Mouse (Mus musculus): Measurements from ENCODE around the gene Cdc37l1. TPM values are rescaled to one million over a fixed set of nuclear protein-coding genes. Genes with fewer than 3 reads are reported as not detected.
A peak's percentile ranks its signal among the peaks of the same experiment; 100 is the strongest.

Cdc37l1 gene
- polyA plus RNA-seq, 1 experiment from 2014 or later, result 47.4 TPM

DNA sequence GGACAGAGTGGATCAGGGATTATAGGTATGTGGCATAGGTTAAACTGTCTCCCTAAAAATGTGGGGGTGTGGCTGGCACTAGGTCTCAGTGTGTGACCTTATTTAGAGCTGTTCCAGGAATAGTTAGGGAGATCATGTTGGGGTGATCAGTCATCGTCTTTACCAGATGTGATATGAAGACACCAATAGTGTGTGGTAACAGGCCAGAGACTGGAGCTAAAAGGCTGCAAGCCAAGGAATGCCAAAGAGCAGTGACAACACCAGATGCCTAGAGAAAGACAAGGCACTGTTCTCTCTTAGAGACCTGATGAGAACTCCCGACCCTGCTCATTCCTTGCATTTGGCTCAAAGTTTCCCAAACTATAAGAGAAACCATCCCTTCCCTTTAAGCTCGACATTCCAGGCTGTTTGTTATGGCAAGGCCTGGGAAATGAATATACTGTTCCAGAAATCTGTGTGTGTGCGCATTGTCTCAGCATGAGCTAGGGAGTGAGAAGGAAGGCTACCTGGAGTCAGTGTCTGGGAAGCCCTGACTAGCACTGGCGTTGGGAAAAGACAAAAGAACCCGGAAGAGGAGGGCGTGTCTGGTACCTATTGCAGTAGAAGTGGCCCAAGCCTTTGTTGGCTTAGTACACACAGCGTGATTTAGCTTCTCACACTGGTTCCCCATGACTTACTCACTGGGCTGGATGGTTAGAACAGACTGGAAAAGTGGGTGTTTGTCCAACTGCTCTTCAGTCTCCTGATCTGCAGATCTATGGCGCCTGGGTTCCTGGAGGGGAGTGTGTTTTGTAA is 60.2 kb downstream of the Cdc37l1 start:
- Histone ChIP-seq H3K27ac (no peak overlapping the region), H3K27me3 (peaks cover 8% of the 10 kb centered on the region; the same call in 1 of the 2 replicates), H3K4me2 (no peak overlapping the region), H3K4me1 (peaks cover 12% of the 10 kb centered on the region), H3K9me3 (replicated peaks) (no peaks in the 10 kb centered on the region), H3K9ac (no peak overlapping the region), H3K36me3 (ENCODE audit: poor library complexity, severe bottlenecking) (no peaks in the 10 kb centered on the region), H3K4me3 (no peak overlapping the region)
- 79% methylated on average over 9 of the region's 9 CpGs for WGBS
- no peak for ATAC-seq

DNA sequence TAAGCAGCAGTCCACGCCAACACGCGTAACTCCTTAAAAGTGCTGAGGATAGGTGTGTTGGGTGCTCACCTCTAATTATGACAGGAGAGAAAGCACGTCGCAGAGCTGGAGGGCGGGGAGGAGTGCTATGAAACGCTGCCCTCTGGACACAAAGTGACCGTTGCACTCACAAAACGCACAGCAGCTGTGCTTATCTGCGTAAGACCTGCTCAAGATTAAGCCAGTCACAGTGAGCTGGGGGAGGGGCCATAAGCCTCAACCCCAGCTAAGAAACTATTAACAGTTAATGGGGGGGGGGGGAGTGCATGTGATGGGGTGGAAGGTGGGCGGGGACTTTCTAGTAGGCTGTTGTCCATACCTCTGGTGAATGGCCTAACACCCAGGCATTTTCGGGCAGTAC is 62.6 kb downstream of the Cdc37l1 start:
- Histone ChIP-seq H3K4me2 (no peak overlapping the region), H3K4me1 (no peaks in the 10 kb centered on the region), H3K9me3 (replicated peaks) (no peaks in the 10 kb centered on the region), H3K36me3 (ENCODE audit: poor library complexity, severe bottlenecking) (no peaks in the 10 kb centered on the region), H3K4me3 (no peak overlapping the region), H3K27ac (no peak overlapping the region), H3K27me3 (peaks cover 8% of the 10 kb centered on the region; the same call in 1 of the 2 replicates), H3K9ac (no peak overlapping the region)
- WGBS, result 91% methylated on average over 12 of the region's 12 CpGs
- no peak for ATAC-seq

DNA sequence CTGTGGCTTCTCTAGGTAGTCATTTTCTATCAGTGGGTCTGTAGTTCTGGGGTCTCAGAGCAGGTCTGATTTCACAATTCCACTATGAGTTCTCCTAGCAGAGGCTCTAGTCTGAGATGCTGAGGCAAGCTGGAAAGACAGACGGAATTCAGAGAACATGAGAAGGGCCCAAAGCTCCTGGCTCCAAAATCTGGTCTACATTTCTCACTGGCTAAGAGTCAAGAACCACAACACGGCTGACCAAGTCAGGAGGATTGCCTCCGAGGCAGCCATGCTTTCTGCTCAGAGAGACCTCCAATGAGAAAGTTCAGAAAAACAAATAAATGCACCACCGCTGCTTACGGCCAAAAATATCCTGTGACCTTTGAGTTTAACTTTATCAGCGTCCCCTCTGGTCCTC is 64.4 kb downstream of the Cdc37l1 start:
- no peaks in the 10 kb centered on the region for H3K4me1 ChIP-seq
- WGBS, result 82% methylated on average over 6 of the region's 6 CpGs
- no peak overlapping the region for H3K4me2 ChIP-seq
- no peaks in the 10 kb centered on the region for H3K27me3 ChIP-seq
- no peaks in the 10 kb centered on the region for H3K36me3 ChIP-seq (ENCODE audit: poor library complexity, severe bottlenecking)
- H3K27ac ChIP-seq, result no peak overlapping the region
- H3K9ac ChIP-seq, result no peak overlapping the region
- H3K9me3 ChIP-seq (replicated peaks), result no peaks in the 10 kb centered on the region
- no peak for ATAC-seq
- no peak overlapping the region for H3K4me3 ChIP-seq

DNA sequence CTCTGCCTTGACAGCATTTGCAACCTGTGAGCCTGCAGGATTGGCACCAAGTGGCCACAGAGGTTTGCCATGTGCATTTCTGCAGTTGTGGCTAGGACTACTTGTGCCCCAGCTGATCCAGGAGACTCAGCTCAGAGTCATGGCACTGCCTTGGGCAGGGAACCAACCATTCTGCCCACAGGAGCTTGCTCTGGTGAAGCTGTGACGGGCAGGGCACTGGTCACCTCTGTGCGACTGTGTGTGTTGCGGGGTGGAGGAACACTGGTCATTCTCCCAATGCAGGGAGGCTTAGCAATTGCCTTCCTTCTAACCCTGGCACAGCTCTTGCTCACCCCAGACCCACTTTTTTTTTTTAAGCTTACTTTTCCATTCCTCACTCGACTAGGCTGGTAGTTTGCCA is 65.3 kb downstream of the Cdc37l1 start:
- ATAC-seq, result no peak
- H3K27me3 ChIP-seq, result no peaks in the 10 kb centered on the region
- 79% methylated on average over 4 of the region's 4 CpGs for WGBS
- no peaks in the 10 kb centered on the region for H3K4me1 ChIP-seq
- H3K9ac ChIP-seq, result no peak overlapping the region
- no peaks in the 10 kb centered on the region for H3K36me3 ChIP-seq (ENCODE audit: poor library complexity, severe bottlenecking)
- H3K4me3 ChIP-seq, result no peak overlapping the region
- H3K4me2 ChIP-seq, result no peak overlapping the region
- H3K9me3 ChIP-seq (replicated peaks), result no peaks in the 10 kb centered on the region
- H3K27ac ChIP-seq, result no peak overlapping the region

DNA sequence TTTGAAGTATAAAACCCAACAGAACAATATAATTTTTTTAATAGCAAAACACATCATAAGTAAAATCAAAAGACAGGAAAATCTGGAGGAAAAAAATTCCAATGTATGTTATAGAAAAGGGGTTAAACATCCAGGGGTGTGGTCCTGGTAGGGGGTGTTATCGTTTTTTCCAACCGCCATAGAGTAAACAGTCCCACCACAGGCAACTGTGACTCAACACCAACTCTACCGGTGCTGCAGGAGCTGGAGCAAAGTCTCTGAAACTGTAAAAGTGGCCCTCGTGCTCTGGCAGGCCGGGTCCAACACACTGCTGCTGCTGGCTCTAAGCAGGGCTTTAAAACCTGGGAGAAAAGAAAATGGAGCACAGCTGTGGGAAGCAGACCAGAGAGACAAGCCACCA is 68.6 kb downstream of the Cdc37l1 start:
- no peak overlapping the region for H3K4me3 ChIP-seq
- WGBS, result 96% methylated on average over 5 of the region's 5 CpGs
- no peak overlapping the region for H3K4me2 ChIP-seq
- no peaks in the 10 kb centered on the region for H3K9me3 ChIP-seq (replicated peaks)
- no peaks in the 10 kb centered on the region for H3K27me3 ChIP-seq
- no peak for ATAC-seq
- no peaks in the 10 kb centered on the region for H3K4me1 ChIP-seq
- H3K9ac ChIP-seq, result no peak overlapping the region
- no peak overlapping the region for H3K27ac ChIP-seq
- no peaks in the 10 kb centered on the region for H3K36me3 ChIP-seq (ENCODE audit: poor library complexity, severe bottlenecking)

DNA sequence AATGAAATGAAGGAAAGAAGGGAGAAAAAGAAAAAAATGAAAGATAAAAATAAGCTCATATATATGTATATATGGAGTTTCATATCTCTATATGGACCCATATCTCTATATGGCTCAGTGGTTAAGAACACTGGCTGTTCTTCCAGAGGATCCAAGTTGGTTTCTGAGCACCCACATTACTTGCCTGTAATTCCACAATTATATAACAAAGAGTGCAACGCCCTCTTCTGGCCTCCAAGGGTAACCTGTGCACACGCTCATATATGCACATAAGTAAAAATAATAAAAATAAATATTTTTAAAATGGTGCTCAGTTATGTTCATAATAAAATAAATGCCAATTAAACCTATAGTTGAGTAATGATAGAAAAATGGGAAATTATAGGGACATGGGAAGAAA is 69.5 kb downstream of the Cdc37l1 start:
- Histone ChIP-seq H3K9ac (no peak overlapping the region), H3K4me1 (no peaks in the 10 kb centered on the region), H3K27me3 (no peaks in the 10 kb centered on the region), H3K9me3 (replicated peaks) (no peaks in the 10 kb centered on the region), H3K27ac (no peak overlapping the region), H3K36me3 (ENCODE audit: poor library complexity, severe bottlenecking) (no peaks in the 10 kb centered on the region), H3K4me3 (no peak overlapping the region), H3K4me2 (no peak overlapping the region)
- WGBS, result 82% methylated on average over 2 of the region's 2 CpGs
- ATAC-seq, result no peak

DNA sequence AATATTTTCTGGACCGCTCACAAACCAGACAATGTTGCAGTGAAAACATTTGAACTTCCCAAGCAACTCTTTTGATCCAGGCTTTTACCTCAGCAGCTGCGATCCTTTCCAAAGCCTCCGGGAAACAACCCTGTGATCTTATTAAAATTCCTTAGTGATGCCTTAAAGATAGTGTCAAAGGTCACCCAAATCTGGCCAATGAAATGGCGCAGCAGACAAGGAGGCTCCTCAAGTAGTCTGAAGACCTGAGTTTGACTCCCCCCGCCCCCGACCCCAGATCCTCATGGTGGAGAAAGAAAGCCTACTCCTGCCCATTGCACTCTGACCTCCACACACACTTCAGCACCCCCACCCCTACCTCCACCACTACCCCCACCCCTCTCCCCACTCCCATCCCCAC is 70.1 kb downstream of the Cdc37l1 start:
- Histone ChIP-seq H3K9ac (no peak overlapping the region), H3K27ac (no peak overlapping the region), H3K9me3 (replicated peaks) (no peaks in the 10 kb centered on the region), H3K4me2 (no peak overlapping the region), H3K4me1 (no peaks in the 10 kb centered on the region), H3K27me3 (no peaks in the 10 kb centered on the region), H3K36me3 (ENCODE audit: poor library complexity, severe bottlenecking) (no peaks in the 10 kb centered on the region), H3K4me3 (no peak overlapping the region)
- ATAC-seq, result no peak
- 13% methylated on average over 6 of the region's 6 CpGs for WGBS

DNA sequence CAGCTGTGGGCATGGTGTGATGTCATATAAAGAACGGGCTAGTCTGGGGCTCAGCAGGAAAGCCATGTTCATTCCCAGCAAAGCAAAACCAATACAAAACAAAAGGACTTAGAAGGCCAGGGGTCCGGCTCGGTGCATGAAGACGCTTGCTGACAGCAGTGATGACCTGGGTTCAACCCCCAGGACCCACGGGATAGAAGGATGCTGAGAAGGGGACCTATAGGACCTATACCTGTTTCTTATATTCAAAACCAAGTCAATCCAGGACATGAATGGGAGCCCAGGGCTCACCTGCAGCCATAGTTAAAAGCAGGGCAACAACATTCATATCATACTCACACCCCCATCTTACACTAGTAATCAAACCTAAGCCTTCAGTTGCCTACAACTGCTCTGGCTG is 72.9 kb downstream of the Cdc37l1 start:
- Histone ChIP-seq H3K4me2 (no peak overlapping the region), H3K36me3 (ENCODE audit: poor library complexity, severe bottlenecking) (no peaks in the 10 kb centered on the region), H3K4me1 (0 out of 2 replicates have a peak, but pooled peaks cover 4% of the 10 kb centered on the region), H3K9ac (no peak overlapping the region), H3K4me3 (no peak overlapping the region), H3K27ac (no peak overlapping the region), H3K9me3 (replicated peaks) (no peaks in the 10 kb centered on the region), H3K27me3 (no peaks in the 10 kb centered on the region)
- no peak for ATAC-seq
- WGBS, result 75% methylated on average over 5 of the region's 5 CpGs

DNA sequence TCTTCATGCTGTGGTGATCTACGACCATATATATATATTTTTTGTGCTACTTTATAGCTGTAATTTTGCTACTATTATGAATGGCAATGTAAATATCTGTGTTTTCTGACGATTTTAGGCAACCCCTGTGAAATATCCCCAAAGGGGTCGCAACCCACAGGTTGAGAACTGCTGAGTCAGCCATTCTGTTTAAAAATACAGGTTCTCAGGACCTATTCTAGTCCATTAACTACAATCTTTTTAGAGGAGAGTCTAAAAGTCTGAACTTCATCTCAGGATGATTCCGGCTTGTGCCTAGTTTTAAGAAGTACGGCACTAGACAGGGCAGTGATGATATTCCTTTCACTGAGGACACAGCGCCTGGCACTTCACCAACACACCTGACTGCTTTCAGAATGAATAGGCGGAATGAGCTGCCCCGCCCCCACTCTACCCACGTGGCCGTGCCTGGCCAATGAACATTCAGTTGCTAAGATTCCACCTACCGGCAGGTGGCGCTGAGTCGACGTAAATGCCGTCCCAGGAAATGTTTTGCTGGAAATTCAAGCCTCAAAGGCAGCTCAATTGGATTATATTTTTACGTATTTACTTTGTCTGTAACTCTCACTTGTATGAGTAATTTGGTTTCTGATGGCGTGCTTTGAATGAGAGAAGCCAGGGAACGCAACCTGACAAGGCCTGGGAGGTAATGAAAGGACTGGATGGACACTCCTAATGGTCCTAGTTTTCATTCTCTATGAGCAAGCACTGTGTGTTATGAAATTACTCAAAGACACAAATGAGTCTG is 73.6 kb downstream of the Cdc37l1 start:
- H3K4me3 ChIP-seq, result peak overlapping the region; percentile 13; the same call in 1 of the 2 replicates
- no peak overlapping the region for H3K9ac ChIP-seq
- H3K4me2 ChIP-seq, result peak overlapping the region; percentile 47

DNA sequence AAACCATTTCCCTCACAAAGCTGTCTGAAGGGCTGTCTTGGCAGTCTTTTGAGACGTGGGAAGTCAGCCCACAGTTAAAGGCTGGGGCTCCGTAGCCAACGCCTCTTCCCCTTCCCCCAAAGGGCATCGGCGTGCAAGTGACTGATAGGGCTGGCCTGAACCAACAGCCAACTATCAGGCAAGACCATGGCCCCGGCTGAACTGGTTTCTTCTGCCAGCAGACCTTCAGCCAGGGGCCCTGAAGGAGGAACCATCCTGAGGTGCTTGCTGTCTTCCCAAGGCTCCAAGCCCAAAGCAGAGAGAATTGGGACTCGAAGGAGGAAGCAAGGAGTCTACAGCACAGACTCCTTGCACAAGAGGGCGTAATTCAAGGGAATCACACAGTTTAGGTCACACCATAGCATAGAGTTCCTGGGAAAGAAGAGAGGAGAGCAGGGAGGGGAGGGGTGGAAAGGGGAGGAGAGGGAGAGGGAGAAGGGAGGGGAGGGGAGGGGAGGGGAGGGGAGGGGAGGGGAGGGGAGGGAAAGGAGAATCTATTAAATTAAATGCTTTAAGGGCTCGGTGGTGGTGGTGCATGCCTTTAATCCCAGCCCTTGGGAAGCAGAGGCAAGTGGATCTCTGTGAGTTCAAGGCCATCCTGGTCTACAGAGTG is 74.4 kb downstream of the Cdc37l1 start:
- Histone ChIP-seq H3K27me3 (no peaks in the 10 kb centered on the region), H3K4me3 (no peak overlapping the region), H3K27ac (no peak overlapping the region), H3K4me2 (peak overlapping the region; percentile 47; the same call in 1 of the 2 replicates), H3K9ac (no peak overlapping the region), H3K9me3 (replicated peaks) (no peaks in the 10 kb centered on the region), H3K4me1 (0 out of 2 replicates have a peak, but pooled peaks cover 4% of the 10 kb centered on the region), H3K36me3 (ENCODE audit: poor library complexity, severe bottlenecking) (no peaks in the 10 kb centered on the region)
- peak; percentile 25 for ATAC-seq
- 59% methylated on average over 9 of the region's 9 CpGs for WGBS

More for the DNA sequence above, 73.6 kb downstream of the Cdc37l1 start:
- WGBS, result 15% methylated on average over 18 of the region's 18 CpGs
- Histone ChIP-seq H3K27me3 (no peaks in the 10 kb centered on the region), H3K27ac (no peak overlapping the region), H3K9me3 (replicated peaks) (no peaks in the 10 kb centered on the region), H3K4me1 (0 out of 2 replicates have a peak, but pooled peaks cover 4% of the 10 kb centered on the region), H3K36me3 (ENCODE audit: poor library complexity, severe bottlenecking) (no peaks in the 10 kb centered on the region)
- ATAC-seq, result peak; percentile 85

DNA sequence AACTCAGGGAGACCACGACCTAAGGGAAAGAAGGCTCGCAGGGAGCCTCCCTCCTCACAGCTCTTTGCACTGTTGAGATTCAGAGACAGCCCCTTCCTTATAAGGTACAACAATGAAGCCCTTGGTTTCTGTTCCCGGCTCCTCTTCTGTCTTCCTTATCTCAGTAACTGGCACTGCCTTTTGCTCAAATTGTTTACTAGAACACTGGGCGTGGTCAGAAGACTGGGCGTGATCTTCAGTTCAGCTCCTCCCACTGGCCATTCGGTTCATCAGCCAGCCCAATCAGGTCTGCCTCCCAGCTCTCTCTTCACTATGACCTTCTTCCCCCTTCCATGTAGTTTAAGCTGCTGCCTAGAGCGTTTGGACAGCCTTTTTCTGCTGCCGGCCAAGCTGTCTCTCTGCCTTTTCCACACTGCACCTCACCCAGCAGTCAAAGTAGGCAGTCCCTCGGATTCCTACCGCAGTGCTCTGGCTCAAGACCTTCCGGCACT is 76.9 kb downstream of the Cdc37l1 start:
- no peaks in the 10 kb centered on the region for H3K36me3 ChIP-seq (ENCODE audit: poor library complexity, severe bottlenecking)
- no peaks in the 10 kb centered on the region for H3K27me3 ChIP-seq
- no peak overlapping the region for H3K4me3 ChIP-seq
- no peak for ATAC-seq
- H3K9ac ChIP-seq, result peak overlapping the region; percentile 38; the same call in 1 of the 2 replicates
- peak overlapping the region; percentile 27 for H3K4me2 ChIP-seq
- no peaks in the 10 kb centered on the region for H3K9me3 ChIP-seq (replicated peaks)
- 16% methylated on average over 11 of the region's 11 CpGs for WGBS
- H3K27ac ChIP-seq, result no peak overlapping the region
- H3K4me1 ChIP-seq, result 0 out of 2 replicates have a peak, but pooled peaks cover 4% of the 10 kb centered on the region

DNA sequence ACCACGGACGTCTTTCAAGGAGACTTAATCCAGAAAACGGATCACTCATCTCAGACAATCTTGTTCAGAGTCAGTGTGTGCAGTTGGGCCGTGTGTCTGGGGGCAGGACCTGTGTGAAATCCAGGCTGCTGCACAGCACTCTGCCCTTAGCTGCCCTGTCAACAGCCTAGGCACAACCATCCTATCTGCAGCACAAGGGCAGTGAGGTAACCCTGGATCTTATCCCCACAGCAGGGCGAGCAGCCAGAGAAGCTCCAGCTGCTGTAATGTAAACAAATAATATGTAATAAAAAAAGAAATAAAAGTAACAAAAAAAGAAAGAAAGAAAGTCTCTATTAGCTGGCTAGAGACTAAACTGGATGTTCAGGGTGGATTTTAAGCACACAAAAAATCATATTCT is 79.0 kb downstream of the Cdc37l1 start:
- H3K36me3 ChIP-seq (ENCODE audit: poor library complexity, severe bottlenecking), result no peaks in the 10 kb centered on the region
- H3K27me3 ChIP-seq, result no peaks in the 10 kb centered on the region
- no peak for ATAC-seq
- H3K4me2 ChIP-seq, result no peak overlapping the region
- no peak overlapping the region for H3K27ac ChIP-seq
- H3K4me3 ChIP-seq, result no peak overlapping the region
- H3K9me3 ChIP-seq (replicated peaks), result no peaks in the 10 kb centered on the region
- H3K9ac ChIP-seq, result no peak overlapping the region
- 81% methylated on average over 5 of the region's 5 CpGs for WGBS
- H3K4me1 ChIP-seq, result peaks cover 6% of the 10 kb centered on the region; the same call in 1 of the 2 replicates
